Mouse (Mus musculus) forebrain, postnatal 0 days (tissue): ENCODE measurements at regions not wholly inside any gene's neighbourhood (a gene's known extent, or its start where the extent isn't known, plus 50 kb on each side); places are given as distances from the start of the nearest gene placed in this dataset.
A peak's percentile ranks its signal among the peaks of the same experiment; 100 is the strongest.

Experiments
- ATAC-seq: fragments of 200-750 bp; cut with Nextera tagmentation; 2 replicates; pipeline ENCODE4 v1.8.0; 2017; ENCODE audit warnings: mild to moderate bottlenecking, moderate library complexity
- DNase-seq: peaks from one replicate; pipeline ENCODE4 v3.0.0-alpha.2; 2015
- H3K27ac ChIP-seq: fragments of 300-500 bp; sonication (generic); 2 replicates; pipeline ENCODE4 v1.5.1; 2014; ENCODE audit warnings: low read depth, mild to moderate bottlenecking, antibody characterized with exemption, low read length, moderate library complexity, mixed read lengths
- H3K27me3 ChIP-seq: fragments of 300-500 bp; sonication (generic); 2 replicates; pipeline ENCODE4 v1.6.1; 2014; ENCODE audit warnings: mild to moderate bottlenecking, low read length, mixed read lengths; ENCODE audit not compliant: insufficient read depth
- H3K36me3 ChIP-seq: fragments of 300-500 bp; sonication (generic); 2 replicates; pipeline ENCODE4 v1.6.1; 2014; ENCODE audit warnings: mild to moderate bottlenecking, moderate library complexity; ENCODE audit not compliant: insufficient read depth
- H3K4me1 ChIP-seq: fragments of 300-500 bp; sonication (generic); 2 replicates; pipeline ENCODE4 v1.6.1; 2014; ENCODE audit warnings: antibody characterized with exemption; ENCODE audit not compliant: insufficient read depth
- H3K4me2 ChIP-seq: fragments of 300-500 bp; sonication (generic); 2 replicates; pipeline ENCODE4 v1.6.1; 2014; ENCODE audit warnings: low read depth, mild to moderate bottlenecking, moderate library complexity
- H3K4me3 ChIP-seq: fragments of 300-500 bp; sonication (generic); 2 replicates; pipeline ENCODE4 v1.5.1; 2014; ENCODE audit warnings: low read depth, low read length, mixed read lengths
- H3K9ac ChIP-seq: fragments of 300-500 bp; sonication (generic); 2 replicates; pipeline ENCODE4 v1.6.1; 2014; ENCODE audit warnings: mild to moderate bottlenecking
- H3K9me3 ChIP-seq: fragments of 300-500 bp; sonication (generic); 2 replicates; pipeline ENCODE4 v1.6.1; 2016; ENCODE audit warnings: low read length
- CTCF ChIP-seq: sonication (generic); IDR thresholded peaks from 2 replicates; pipeline ENCODE4 v1.5.1; 2016; ENCODE audit warnings: antibody characterized with exemption, control low read depth, low read depth
- WGBS: fragments of 180-500 bp; shearing (Covaris S2); extraction: QIAGEN DNeasy Blood & Tissue Kit; methylation state at CpG from one replicate; pipeline ENCODE4 v1.1.7; 2014; 5-methylcytosine and 5-hydroxymethylcytosine counted together

- ATAC-seq: peak; percentile 74
- TF ChIP-seq CTCF: peak; percentile 96
- H3K36me3 ChIP-seq: no peaks in the 10 kb centered on the region
- no peak overlapping the region for H3K4me3 ChIP-seq
- peak; percentile 83 for DNase-seq
- H3K9ac ChIP-seq: no peak overlapping the region
- H3K27me3 ChIP-seq: no peaks in the 10 kb centered on the region
- 33% methylated on average over 17 of the region's 17 CpGs for WGBS
- H3K27ac ChIP-seq: no peak overlapping the region
- no peak overlapping the region for H3K4me2 ChIP-seq
- H3K9me3 ChIP-seq: no peaks in the 10 kb centered on the region
- no peaks in the 10 kb centered on the region for H3K4me1 ChIP-seq
These were observed 51.2 kb upstream of the Tmem72 start for GRCm38 (mm10) chr6:116767738-116768522.

DNA sequence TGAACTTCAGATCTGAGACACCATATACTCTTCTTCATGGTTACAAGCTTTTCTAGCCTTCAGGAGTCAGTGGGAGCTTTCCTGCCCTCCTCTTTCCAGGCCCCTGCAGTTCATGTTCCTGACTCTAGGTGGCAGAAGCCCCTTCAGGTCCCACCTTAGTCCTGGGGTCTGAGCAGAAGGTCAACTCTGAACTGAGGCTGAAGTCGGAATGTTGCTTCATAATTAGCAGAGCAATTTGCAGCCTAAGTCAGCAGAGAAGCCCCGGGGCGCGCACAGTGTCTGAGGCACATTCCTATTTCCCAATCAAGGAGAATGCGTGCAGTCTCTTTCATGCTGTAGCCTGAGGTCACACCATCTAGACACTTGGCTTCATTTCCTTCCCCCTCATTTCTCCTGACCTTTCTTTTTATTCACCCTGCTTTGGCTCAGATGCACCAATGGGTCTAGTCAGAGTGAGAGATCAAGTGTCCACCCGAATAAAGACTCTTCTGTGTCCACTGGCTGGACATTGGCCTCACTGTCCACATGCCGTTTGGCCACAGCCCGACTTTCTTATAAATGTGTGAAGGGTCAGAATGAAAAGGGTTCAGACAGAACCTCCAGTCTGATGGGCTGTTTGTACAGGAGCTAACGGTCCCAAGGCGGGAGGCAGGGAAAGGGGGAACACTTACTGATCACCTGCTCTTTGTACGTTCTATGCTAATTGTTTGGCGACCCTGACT is 58.4 kb upstream of the Tmem72 start:
- Histone ChIP-seq H3K27me3 (no peaks in the 10 kb centered on the region), H3K4me3 (no peak overlapping the region), H3K36me3 (no peaks in the 10 kb centered on the region), H3K4me1 (no peaks in the 10 kb centered on the region), H3K9ac (no peak overlapping the region), H3K27ac (no peak overlapping the region), H3K9me3 (no peaks in the 10 kb centered on the region), H3K4me2 (no peak overlapping the region)
- WGBS: 78% methylated on average over 12 of the region's 12 CpGs
- peak; percentile 65 for TF ChIP-seq CTCF
- ATAC-seq (no peak), DNase-seq (peak; percentile 2)

GRCm38 (mm10) chr6:116786553-116787335 is 70.0 kb upstream of the Tmem72 start:
- ATAC-seq (no peak), DNase-seq (no peak)
- Histone ChIP-seq H3K27ac (no peak overlapping the region), H3K9me3 (no peaks in the 10 kb centered on the region), H3K4me3 (no peak overlapping the region), H3K9ac (no peak overlapping the region), H3K36me3 (no peaks in the 10 kb centered on the region), H3K4me1 (no peaks in the 10 kb centered on the region), H3K4me2 (no peak overlapping the region), H3K27me3 (no peaks in the 10 kb centered on the region)
- no peak for TF ChIP-seq CTCF
- 36% methylated on average over 3 of the region's 3 CpGs for WGBS

- Histone ChIP-seq H3K9me3 (no peaks in the 10 kb centered on the region), H3K27ac (no peak overlapping the region), H3K4me1 (no peaks in the 10 kb centered on the region), H3K9ac (no peak overlapping the region), H3K4me3 (no peak overlapping the region), H3K27me3 (no peaks in the 10 kb centered on the region), H3K4me2 (no peak overlapping the region), H3K36me3 (no peaks in the 10 kb centered on the region)
- DNase-seq (no peak), ATAC-seq (no peak)
- WGBS: 85% methylated on average over 4 of the region's 4 CpGs
- no peak for TF ChIP-seq CTCF
These were observed 76.7 kb upstream of the Tmem72 start for GRCm38 (mm10) chr6:116793321-116793960.

DNA sequence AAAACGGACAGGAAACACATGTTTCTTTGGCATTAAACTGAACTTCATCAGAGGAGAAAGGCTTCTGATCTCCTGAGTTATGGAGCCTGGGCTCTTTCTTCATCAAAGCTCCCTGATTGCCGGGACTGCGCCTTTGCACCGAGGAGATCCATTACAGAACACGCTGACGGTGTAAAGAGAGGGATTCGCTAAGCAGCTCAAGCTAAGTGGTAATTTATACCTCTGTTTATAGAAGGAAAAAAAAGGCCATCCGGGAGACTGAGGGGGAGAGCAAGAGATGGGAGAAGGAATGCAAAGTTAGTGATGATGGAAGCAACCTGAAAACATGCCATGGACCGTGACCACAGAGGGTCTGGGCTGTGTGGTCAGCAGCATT is 77.2 kb upstream of the Tmem72 start:
- H3K27me3 ChIP-seq: no peaks in the 10 kb centered on the region
- no peak for TF ChIP-seq CTCF
- no peak overlapping the region for H3K27ac ChIP-seq
- DNase-seq (no peak), ATAC-seq (no peak)
- H3K4me3 ChIP-seq: no peak overlapping the region
- H3K4me2 ChIP-seq: no peak overlapping the region
- H3K4me1 ChIP-seq: no peaks in the 10 kb centered on the region
- H3K36me3 ChIP-seq: no peaks in the 10 kb centered on the region
- no peak overlapping the region for H3K9ac ChIP-seq
- no peaks in the 10 kb centered on the region for H3K9me3 ChIP-seq
- 76% methylated on average over 9 of the region's 9 CpGs for WGBS

DNA sequence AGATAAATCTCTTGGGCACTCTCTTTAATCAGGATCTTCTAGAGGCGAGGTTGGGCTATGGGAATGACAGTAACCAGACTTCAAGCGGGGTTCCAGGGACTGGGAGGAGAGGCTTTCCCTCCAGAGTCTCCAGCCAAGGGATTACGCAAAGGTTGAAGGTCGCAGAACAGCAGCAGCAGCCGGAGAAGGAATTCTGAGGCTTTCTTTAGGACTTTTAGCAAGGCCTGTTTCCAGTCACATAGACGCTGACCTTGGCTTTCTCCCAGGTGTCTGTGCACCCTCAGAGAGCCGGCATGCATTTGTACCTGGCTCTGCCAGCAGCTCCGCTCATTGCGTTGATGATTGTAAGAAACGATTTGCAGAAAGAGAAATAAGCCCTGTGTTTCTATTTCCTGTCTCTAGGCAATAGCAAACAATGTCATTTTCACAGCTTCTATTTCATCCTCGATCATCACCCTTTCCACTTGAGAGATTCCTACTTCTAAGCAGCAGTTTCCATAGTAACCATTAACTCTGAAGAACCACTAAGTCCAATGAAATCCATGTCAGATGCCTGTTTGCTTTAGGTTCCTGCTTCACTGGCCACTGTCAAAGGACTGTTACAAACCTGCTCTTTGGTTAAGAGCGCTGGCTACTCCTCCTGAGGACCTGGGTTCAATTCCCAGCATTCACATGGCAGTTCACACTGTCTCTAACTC is 104.7 kb upstream of the Tmem72 start:
- H3K27me3 ChIP-seq: no peaks in the 10 kb centered on the region
- no peaks in the 10 kb centered on the region for H3K36me3 ChIP-seq
- no peak for TF ChIP-seq CTCF
- no peak overlapping the region for H3K4me2 ChIP-seq
- peak; percentile 88 for ATAC-seq
- 35% methylated on average over 12 of the region's 12 CpGs for WGBS
- H3K9me3 ChIP-seq: no peaks in the 10 kb centered on the region
- DNase-seq: peak; percentile 46
- peaks cover 17% of the 10 kb centered on the region for H3K4me1 ChIP-seq
- no peak overlapping the region for H3K9ac ChIP-seq
- H3K27ac ChIP-seq: peak overlapping the region; percentile 71
- no peak overlapping the region for H3K4me3 ChIP-seq
